Mouse (Mus musculus) ES-E14 (cell line): ENCODE results near the gene Gm17509.

Experiments
- CHD2 ChIP-seq: IDR thresholded peaks from 2 replicates; pipeline ENCODE4 v1.6.1; 2014; ENCODE audit warnings: mild to moderate bottlenecking, low read depth, low read length, inconsistent platforms
- HCFC1 ChIP-seq: IDR thresholded peaks from 2 replicates; pipeline ENCODE4 v1.6.1; 2012; ENCODE audit warnings: low read length, inconsistent platforms, borderline replicate concordance; ENCODE audit not compliant: insufficient read depth
- MAFK ChIP-seq: IDR thresholded peaks from 2 replicates; pipeline ENCODE4 v1.6.1; 2014; ENCODE audit warnings: mild to moderate bottlenecking, low read depth, low read length, inconsistent platforms; ENCODE audit not compliant: insufficient read depth
- ZNF384 ChIP-seq: IDR thresholded peaks from 2 replicates; pipeline ENCODE4 v1.6.1; 2012; ENCODE audit warnings: low read depth, low read length, inconsistent platforms

DNA sequence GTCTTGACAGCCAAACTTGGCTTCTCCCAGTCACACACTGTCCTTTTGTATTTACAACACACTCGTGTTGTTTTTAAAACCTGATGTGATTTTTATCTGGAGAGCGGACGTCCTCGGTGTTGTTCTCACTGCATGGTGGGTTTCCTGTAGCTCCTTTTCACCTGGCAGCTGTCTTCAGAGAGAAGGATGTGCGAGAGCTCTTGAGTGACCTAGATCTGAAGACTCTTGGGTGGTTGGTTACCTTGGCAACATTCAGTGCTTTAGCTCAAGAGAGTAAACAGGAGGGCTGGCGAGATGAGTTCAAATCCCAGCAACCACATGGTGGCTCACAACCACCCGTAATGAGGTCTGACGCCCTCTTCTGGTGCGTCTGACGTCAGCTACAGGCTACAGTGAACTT is 4.7 kb downstream of the Gm17509 start:
- TF ChIP-seq HCFC1 (no peak), ZNF384 (no peak), CHD2 (no peak), MAFK (no peak)
